Mouse (Mus musculus) small intestine, adult 2 months (tissue): Measurements from ENCODE around the gene Mnat1.

Experiments used
- CTCF ChIP-seq: fragments of 200-500 bp; IDR thresholded peaks from 2 replicates; pipeline ENCODE4 v1.5.1; 2012; ENCODE audit warnings: low read depth, mild to moderate bottlenecking, control low read depth, inconsistent platforms, low read length, moderate library complexity, mixed read lengths; ENCODE audit not compliant: insufficient replicate concordance, insufficient read length; ENCODE audit errors: extremely low read depth
- POLR2A ChIP-seq: fragments of 200-500 bp; IDR thresholded peaks from 2 replicates; pipeline ENCODE4 v1.6.1; 2012; ENCODE audit warnings: low read depth, mild to moderate bottlenecking, control low read depth, inconsistent platforms, low read length, moderate library complexity

DNA sequence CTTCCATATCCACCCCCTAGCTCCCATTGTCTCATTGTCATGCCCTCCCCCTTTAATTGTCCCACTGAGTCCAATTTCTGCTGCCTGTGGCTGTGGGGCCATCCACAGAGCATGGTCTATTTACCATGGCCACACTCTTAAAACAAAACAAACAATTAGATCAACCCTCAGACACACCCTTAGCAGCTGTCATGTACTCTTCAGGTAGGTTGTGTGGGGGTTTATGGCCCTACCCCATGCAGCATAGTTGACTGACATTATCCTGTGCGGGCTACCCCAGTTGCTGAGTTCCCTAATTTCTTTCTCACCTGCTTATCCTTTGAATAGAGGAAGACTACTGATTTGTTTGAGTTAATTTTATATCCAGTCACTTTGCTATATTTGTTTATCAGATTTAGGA lies 136.8 kb downstream of the Mnat1 start:
- no peak for TF ChIP-seq CTCF
- no peak for TF ChIP-seq POLR2A
